Mouse (Mus musculus) heart, embryonic 10.5 days (tissue): ENCODE data around the gene Selenom. TPM values are rescaled to one million over a fixed set of nuclear protein-coding genes. Genes with fewer than 3 reads are reported as not detected.

Source experiments
- DNase-seq: peaks from one replicate; pipeline ENCODE4 v3.0.0-alpha.2; 2017; ENCODE audit warnings: low spot score
- H3K27ac ChIP-seq: fragments of 300-500 bp; sonication (generic); 2 replicates; pipeline ENCODE4 v1.5.1; 2016; ENCODE audit warnings: mild to moderate bottlenecking
- H3K27me3 ChIP-seq: fragments of 300-500 bp; sonication (generic); 2 replicates; pipeline ENCODE4 v1.6.1; 2016; ENCODE audit warnings: mild to moderate bottlenecking; ENCODE audit not compliant: poor library complexity, insufficient read depth, severe bottlenecking
- H3K36me3 ChIP-seq: fragments of 300-500 bp; sonication (generic); 2 replicates; pipeline ENCODE4 v1.6.1; 2016; ENCODE audit warnings: mild to moderate bottlenecking, moderate library complexity
- H3K4me1 ChIP-seq: fragments of 300-500 bp; sonication (generic); 2 replicates; pipeline ENCODE4 v1.6.1; 2016; ENCODE audit warnings: mild to moderate bottlenecking
- H3K4me3 ChIP-seq: fragments of 300-500 bp; sonication (generic); 2 replicates; pipeline ENCODE4 v1.5.1; 2016; ENCODE audit warnings: mild to moderate bottlenecking, moderate library complexity
- H3K9me3 ChIP-seq: fragments of 300-500 bp; sonication (generic); 2 replicates; pipeline ENCODE4 v1.6.1; 2016; ENCODE audit warnings: mild to moderate bottlenecking, moderate library complexity
- WGBS: fragments of 180-500 bp; shearing (Covaris S2); methylation state at CpG from one replicate; pipeline ENCODE4 v1.1.7; 2016; 5-methylcytosine and 5-hydroxymethylcytosine counted together
- polyA plus RNA-seq: library from polyadenylated mRNA; unstranded; fragments of >200 nt; fragmentation: Nextera tagmentation; extraction: Ambion mirVana; gene quantifications from 2 replicates; pipeline ENCODE4 v1.2.1, GENCODE M21; 2016

Selenom gene
- polyA plus RNA-seq, 1 experiment from 2014 or later = 66.3 TPM

DNA sequence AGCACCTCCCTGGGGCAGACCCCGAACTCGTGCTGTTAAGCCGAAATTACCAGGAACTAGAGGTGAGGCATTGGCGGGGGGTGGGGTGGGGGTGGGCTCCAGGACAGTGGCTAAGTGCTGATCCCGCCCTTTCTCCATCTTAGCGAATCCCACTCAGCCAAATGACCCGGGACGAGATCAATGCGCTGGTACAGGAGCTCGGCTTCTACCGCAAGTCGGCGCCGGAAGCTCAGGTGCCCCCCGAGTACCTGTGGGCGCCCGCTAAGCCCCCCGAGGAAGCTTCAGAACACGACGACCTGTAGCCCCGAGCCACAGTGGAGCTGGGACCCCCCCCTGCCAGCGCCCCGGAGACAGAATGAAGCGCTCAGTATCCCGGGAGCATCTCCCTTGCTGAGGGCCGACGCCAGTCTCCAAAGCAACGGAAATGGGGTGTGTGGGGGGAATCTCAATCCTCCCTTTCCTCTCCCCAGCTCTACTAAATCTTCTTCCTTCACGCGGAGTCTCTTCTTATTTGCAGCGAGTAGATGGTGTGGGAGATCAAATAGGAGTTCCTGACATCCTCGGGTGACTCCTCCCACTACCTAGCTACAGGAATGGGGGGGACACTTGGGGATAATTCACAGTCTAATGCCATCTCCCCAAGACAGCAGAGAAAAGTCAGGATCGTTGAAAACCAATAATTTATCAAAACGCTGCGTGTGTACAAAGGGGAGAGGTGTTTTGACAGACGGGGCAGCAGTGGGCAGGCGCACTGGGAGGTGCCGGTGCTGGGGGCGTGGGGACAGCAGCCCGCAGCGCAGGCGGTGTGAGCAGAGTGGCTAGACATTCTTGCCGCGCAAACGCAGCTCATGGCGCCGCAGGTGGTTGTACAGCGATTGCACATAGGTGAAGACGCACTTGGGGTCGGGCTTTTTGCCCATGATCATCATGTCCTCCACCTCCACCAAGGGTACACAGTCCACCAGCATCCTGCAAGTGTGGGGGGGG lies 2.7 kb downstream of the Selenom start:
- Histone ChIP-seq H3K9me3 (no peaks in the 10 kb centered on the region), H3K4me3 (peak overlapping the region; percentile 55), H3K27ac (peak overlapping the region; percentile 42; the same call in 1 of the 2 replicates), H3K36me3 (peaks cover 24% of the 10 kb centered on the region), H3K27me3 (peaks cover 18% of the 10 kb centered on the region), H3K4me1 (peaks cover 49% of the 10 kb centered on the region)
- WGBS = 2% methylated on average over 50 of the region's 50 CpGs
- DNase-seq = peak; percentile 77

GRCm38 (mm10) chr11:3517846-3518732 lies 3.6 kb downstream of the Selenom start:
- peak overlapping the region; percentile 55 for H3K4me3 ChIP-seq
- no peaks in the 10 kb centered on the region for H3K9me3 ChIP-seq
- H3K4me1 ChIP-seq = peaks cover 49% of the 10 kb centered on the region
- DNase-seq = no peak
- H3K27me3 ChIP-seq = peaks cover 18% of the 10 kb centered on the region
- peaks cover 33% of the 10 kb centered on the region for H3K36me3 ChIP-seq
- no peak overlapping the region for H3K27ac ChIP-seq
- WGBS = 44% methylated on average over 13 of the region's 13 CpGs

GRCm38 (mm10) chr11:3519051-3519726 lies 4.7 kb downstream of the Selenom start:
- WGBS = 63% methylated on average over 4 of the region's 4 CpGs
- Histone ChIP-seq H3K9me3 (no peaks in the 10 kb centered on the region), H3K4me1 (peaks cover 44% of the 10 kb centered on the region), H3K27ac (no peak overlapping the region), H3K4me3 (no peak overlapping the region), H3K36me3 (peaks cover 44% of the 10 kb centered on the region), H3K27me3 (peaks cover 18% of the 10 kb centered on the region)
- DNase-seq = no peak

- no peak for DNase-seq
- H3K27me3 ChIP-seq = peaks cover 18% of the 10 kb centered on the region
- H3K27ac ChIP-seq = no peak overlapping the region
- H3K4me1 ChIP-seq = peaks cover 44% of the 10 kb centered on the region
- 58% methylated on average over 11 of the region's 11 CpGs for WGBS
- H3K9me3 ChIP-seq = no peaks in the 10 kb centered on the region
- peaks cover 51% of the 10 kb centered on the region for H3K36me3 ChIP-seq
- H3K4me3 ChIP-seq = no peak overlapping the region
Measured at GRCm38 (mm10) chr11:3519756-3520398, 5.4 kb downstream of the Selenom start.

DNA sequence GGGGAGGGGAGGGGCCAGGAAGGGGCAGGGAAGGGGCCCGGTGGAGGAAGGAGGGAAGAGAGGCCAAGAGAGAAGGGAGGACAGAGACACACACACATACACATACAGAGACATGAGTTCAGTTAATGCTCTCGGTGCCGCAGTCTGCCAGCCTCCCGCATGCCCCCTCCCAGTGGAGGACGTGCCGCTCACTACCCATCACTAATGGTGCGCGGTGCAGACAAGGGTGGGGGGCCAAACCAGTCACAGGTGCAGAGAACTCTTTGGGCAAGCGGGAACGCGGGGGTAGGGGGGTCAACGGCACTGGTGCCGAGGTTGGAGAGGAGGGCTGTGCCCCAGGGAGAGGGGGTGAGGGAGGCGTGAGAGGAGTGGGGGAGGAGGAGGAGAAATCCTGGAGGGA lies 6.4 kb downstream of the Selenom start:
- H3K27ac ChIP-seq = no peak overlapping the region
- H3K4me3 ChIP-seq = no peak overlapping the region
- DNase-seq = no peak
- 76% methylated on average over 14 of the region's 14 CpGs for WGBS
- H3K27me3 ChIP-seq = peaks cover 13% of the 10 kb centered on the region
- H3K36me3 ChIP-seq = peaks cover 61% of the 10 kb centered on the region
- H3K4me1 ChIP-seq = peaks cover 35% of the 10 kb centered on the region
- H3K9me3 ChIP-seq = no peaks in the 10 kb centered on the region

DNA sequence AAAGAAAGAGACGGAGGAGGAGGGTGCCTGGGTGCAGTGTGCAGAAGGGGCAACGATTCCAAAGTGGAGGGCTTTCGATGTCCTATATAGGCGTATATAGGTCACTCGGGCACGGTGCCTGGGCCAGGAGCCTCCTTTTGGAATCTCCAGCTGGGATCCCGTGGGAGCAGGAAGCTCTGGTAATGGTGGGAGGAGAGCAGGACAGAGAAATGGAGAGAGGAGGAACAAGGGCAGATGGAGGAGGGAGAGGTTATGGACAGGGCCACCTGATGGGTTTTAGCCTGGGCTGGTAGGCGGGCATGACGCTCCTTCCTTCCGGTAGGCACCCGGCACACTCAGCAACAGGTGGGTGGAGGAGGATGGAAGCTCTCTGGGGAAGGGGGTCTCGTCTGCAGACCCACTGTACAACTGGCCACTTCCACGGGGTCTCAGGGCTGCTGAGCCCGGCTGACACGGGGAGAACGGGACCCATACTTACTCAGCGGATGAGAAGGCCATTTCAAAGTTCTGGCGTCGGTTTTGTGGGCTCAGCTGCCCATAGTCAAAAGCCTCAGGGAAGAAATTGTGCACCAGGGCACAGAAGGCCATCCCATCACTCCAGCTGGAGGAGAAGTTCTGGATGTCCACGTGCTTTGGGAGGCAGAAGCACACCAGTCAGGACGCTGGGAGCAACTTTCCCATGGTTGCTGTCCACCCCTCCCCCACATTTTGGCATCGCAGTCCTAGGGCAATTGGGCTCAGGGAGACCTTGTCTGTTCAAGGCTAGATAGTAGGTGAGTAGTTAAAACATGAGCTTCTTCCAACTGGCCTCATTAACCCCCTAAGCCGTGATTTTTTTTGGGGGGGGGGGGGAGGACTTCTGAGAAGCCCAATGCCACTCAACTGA lies 7.1 kb downstream of the Selenom start:
- H3K27ac ChIP-seq = no peak overlapping the region
- peaks cover 38% of the 10 kb centered on the region for H3K4me1 ChIP-seq
- WGBS = 86% methylated on average over 23 of the region's 23 CpGs
- H3K4me3 ChIP-seq = no peak overlapping the region
- peaks cover 68% of the 10 kb centered on the region for H3K36me3 ChIP-seq
- peaks cover 6% of the 10 kb centered on the region for H3K27me3 ChIP-seq
- no peaks in the 10 kb centered on the region for H3K9me3 ChIP-seq
- DNase-seq = no peak

- Histone ChIP-seq H3K4me1 (peaks cover 36% of the 10 kb centered on the region), H3K27me3 (no peaks in the 10 kb centered on the region), H3K36me3 (peaks cover 76% of the 10 kb centered on the region), H3K9me3 (no peaks in the 10 kb centered on the region), H3K4me3 (no peak overlapping the region), H3K27ac (no peak overlapping the region)
- 93% methylated on average over 17 of the region's 17 CpGs for WGBS
- DNase-seq = no peak
Measured at GRCm38 (mm10) chr11:3522285-3523000, 8.0 kb downstream of the Selenom start.

DNA sequence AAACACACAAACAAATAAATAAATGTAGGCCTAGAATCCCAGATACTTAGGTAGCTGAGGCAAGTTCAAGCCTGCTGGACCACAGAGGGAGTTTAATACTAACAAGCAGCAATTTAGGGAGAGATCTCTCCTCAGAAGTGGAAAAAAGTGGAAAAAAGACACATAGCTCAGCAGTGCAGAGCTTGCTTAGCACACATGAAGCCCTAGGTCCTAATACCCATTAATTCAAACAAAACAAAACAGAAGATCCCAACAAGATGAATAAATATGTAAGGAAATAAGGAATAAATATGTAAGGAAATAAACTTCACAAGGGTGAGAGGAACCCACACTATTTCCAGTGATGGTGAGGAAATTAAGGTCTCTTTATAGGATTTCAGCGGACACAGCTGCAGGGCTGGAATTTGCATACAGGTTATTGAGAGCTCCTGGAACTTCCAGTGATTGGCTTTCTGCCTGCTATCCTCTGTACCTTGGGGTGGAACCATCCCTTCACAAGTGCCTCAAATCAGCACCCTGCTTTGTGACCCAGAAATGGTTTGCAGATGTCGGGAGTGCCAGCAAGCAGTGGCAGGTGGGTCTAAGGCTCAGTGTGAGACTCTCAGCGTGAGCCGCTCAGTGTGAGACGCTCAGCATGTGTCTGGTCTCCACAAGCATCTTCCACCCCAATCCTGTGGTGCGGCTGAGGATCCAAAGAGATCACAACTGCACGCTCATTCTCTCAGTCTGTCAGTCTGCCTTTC lies 9.5 kb downstream of the Selenom start:
- peaks cover 92% of the 10 kb centered on the region for H3K36me3 ChIP-seq
- WGBS = 79% methylated on average over 7 of the region's 7 CpGs

GRCm38 (mm10) chr11:3525560-3525959 lies 11.1 kb downstream of the Selenom start:
- H3K36me3 ChIP-seq = peaks cover 99% of the 10 kb centered on the region
- 81% methylated on average over 4 of the region's 4 CpGs for WGBS

More for the DNA sequence above, 9.5 kb downstream of the Selenom start:
- H3K27me3 ChIP-seq = no peaks in the 10 kb centered on the region
- no peak overlapping the region for H3K27ac ChIP-seq
- no peak for DNase-seq
- peaks cover 40% of the 10 kb centered on the region for H3K4me1 ChIP-seq
- H3K4me3 ChIP-seq = no peak overlapping the region
- H3K9me3 ChIP-seq = no peaks in the 10 kb centered on the region

DNA sequence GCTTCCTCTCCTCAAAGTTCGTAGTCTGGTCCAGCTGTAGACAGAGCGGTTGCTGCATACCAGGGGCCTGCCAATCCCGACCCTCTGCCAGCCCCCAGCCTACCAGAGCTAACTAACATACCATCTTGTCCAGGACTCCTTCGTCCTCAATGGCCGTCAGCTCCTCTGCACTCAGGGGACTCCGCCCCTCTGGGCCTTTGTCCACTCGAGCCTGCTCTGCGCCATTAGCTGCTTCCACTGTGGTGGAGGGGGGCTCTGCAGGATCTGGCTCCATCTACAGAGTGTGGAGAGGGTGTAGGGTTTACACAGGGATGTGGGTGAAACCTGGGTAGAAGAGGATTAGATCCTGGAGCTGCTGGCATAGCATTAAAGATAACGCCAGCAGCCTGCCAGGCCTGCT lies 11.7 kb downstream of the Selenom start:
- H3K36me3 ChIP-seq = peaks cover 99% of the 10 kb centered on the region
- no peaks in the 10 kb centered on the region for H3K27me3 ChIP-seq
- 86% methylated on average over 9 of the region's 9 CpGs for WGBS

More at GRCm38 (mm10) chr11:3525560-3525959, 11.1 kb downstream of the Selenom start:
- H3K4me1 ChIP-seq = peaks cover 31% of the 10 kb centered on the region
- no peaks in the 10 kb centered on the region for H3K9me3 ChIP-seq
- H3K27ac ChIP-seq = no peak overlapping the region
- H3K27me3 ChIP-seq = no peaks in the 10 kb centered on the region
- DNase-seq = no peak
- no peak overlapping the region for H3K4me3 ChIP-seq

More for the DNA sequence above, 11.7 kb downstream of the Selenom start:
- H3K4me3 ChIP-seq = no peak overlapping the region
- DNase-seq = no peak
- H3K4me1 ChIP-seq = peaks cover 29% of the 10 kb centered on the region
- no peaks in the 10 kb centered on the region for H3K9me3 ChIP-seq
- no peak overlapping the region for H3K27ac ChIP-seq
